Mouse (Mus musculus): ENCODE results near the gene Ttc17. TPM values are rescaled to one million over a fixed set of nuclear protein-coding genes. Genes with fewer than 3 reads are reported as not detected.
"Not testable (repeated sequence)": the region's sequence is repeated elsewhere in the genome, so short reads cannot be mapped to it uniquely, and the experiment has no call there.

The Ttc17 gene
- polyA plus RNA-seq, 1 experiment = 11.5 TPM

GRCm38 (mm10) chr2:94398138-94398970 lies 8.1 kb downstream of the Ttc17 start:
- H3K4me1 ChIP-seq (ENCODE audit: control insufficient read depth, insufficient read depth, insufficient read length) = peaks cover 3% of the 10 kb centered on the region; the same call in 1 of the 2 replicates
- 82% methylated on average over 8 of the region's 8 CpGs for WGBS
- H3K4me3 ChIP-seq (ENCODE audit: extremely low read depth, insufficient read depth, insufficient read length) = no peak overlapping the region
- no peak for DNase-seq (ENCODE audit: low read depth in 1 of 2, low spot score in 2 of 2)
- H3K36me3 ChIP-seq (ENCODE audit: control insufficient read depth, insufficient read depth, low read length) = no peaks in the 10 kb centered on the region
- no peaks in the 10 kb centered on the region for H3K27me3 ChIP-seq (ENCODE audit: control insufficient read depth, insufficient read depth, low read length)
- no peak for TF ChIP-seq POLR2A (IDR thresholded peaks at IDR 0.05; ENCODE audit: low read depth, low read length)
- TF ChIP-seq CTCF (IDR thresholded peaks at IDR 0.05; ENCODE audit: extremely low read depth, insufficient read depth, insufficient read length, insufficient replicate concordance) = no peak
- no peak overlapping the region for H3K27ac ChIP-seq (ENCODE audit: insufficient read depth, low read length)

- no peak overlapping the region for H3K27ac ChIP-seq (ENCODE audit: insufficient read depth, low read length)
These were observed 9.0 kb downstream of the Ttc17 start for GRCm38 (mm10) chr2:94397453-94397852.

GRCm38 (mm10) chr2:94396325-94396724 lies 10.2 kb downstream of the Ttc17 start:
- Histone ChIP-seq H3K4me1 (ENCODE audit: control insufficient read depth, insufficient read depth, insufficient read length) (peaks cover 3% of the 10 kb centered on the region; the same call in 1 of the 2 replicates), H3K27me3 (ENCODE audit: control insufficient read depth, insufficient read depth, low read length) (no peaks in the 10 kb centered on the region), H3K4me3 (ENCODE audit: extremely low read depth, insufficient read depth, insufficient read length) (no peak overlapping the region), H3K36me3 (ENCODE audit: control insufficient read depth, insufficient read depth, low read length) (peaks cover 2% of the 10 kb centered on the region; the same call in 1 of the 2 replicates), H3K27ac (ENCODE audit: insufficient read depth, low read length) (no peak overlapping the region)
- WGBS = 85% methylated on average over 5 of the region's 5 CpGs
- no peak for DNase-seq (ENCODE audit: low read depth in 1 of 2, low spot score in 2 of 2)
- TF ChIP-seq CTCF (IDR thresholded peaks at IDR 0.05; ENCODE audit: extremely low read depth, insufficient read depth, insufficient read length, insufficient replicate concordance) (no peak), POLR2A (IDR thresholded peaks at IDR 0.05; ENCODE audit: low read depth, low read length) (no peak)

More at GRCm38 (mm10) chr2:94397453-94397852, 9.0 kb downstream of the Ttc17 start:
- Histone ChIP-seq H3K4me3 (ENCODE audit: extremely low read depth, insufficient read depth, insufficient read length) (no peak overlapping the region), H3K36me3 (ENCODE audit: control insufficient read depth, insufficient read depth, low read length) (peaks cover 2% of the 10 kb centered on the region; the same call in 1 of the 2 replicates), H3K27me3 (ENCODE audit: control insufficient read depth, insufficient read depth, low read length) (no peaks in the 10 kb centered on the region), H3K4me1 (ENCODE audit: control insufficient read depth, insufficient read depth, insufficient read length) (peaks cover 3% of the 10 kb centered on the region; the same call in 1 of the 2 replicates)
- no peak for TF ChIP-seq CTCF (IDR thresholded peaks at IDR 0.05; ENCODE audit: extremely low read depth, insufficient read depth, insufficient read length, insufficient replicate concordance)
- no peak for TF ChIP-seq POLR2A (IDR thresholded peaks at IDR 0.05; ENCODE audit: low read depth, low read length)
- DNase-seq (ENCODE audit: low read depth in 1 of 2, low spot score in 2 of 2) = no peak
- WGBS = 74% methylated on average over 5 of the region's 5 CpGs

GRCm38 (mm10) chr2:94391127-94391526 lies 15.4 kb downstream of the Ttc17 start:
- WGBS = 96% methylated on average over 12 of the region's 12 CpGs
- not testable (repeated sequence) for H3K4me3 ChIP-seq (ENCODE audit: extremely low read depth, insufficient read depth, insufficient read length); H3K27ac ChIP-seq (ENCODE audit: insufficient read depth, low read length); H3K27me3 ChIP-seq (ENCODE audit: control insufficient read depth, insufficient read depth, low read length); DNase-seq (ENCODE audit: low read depth in 1 of 2, low spot score in 2 of 2); H3K4me1 ChIP-seq (ENCODE audit: control insufficient read depth, insufficient read depth, insufficient read length); H3K36me3 ChIP-seq (ENCODE audit: control insufficient read depth, insufficient read depth, low read length)

GRCm38 (mm10) chr2:94389000-94389399 lies 17.5 kb downstream of the Ttc17 start:
- 56% methylated on average over 9 of the region's 9 CpGs for WGBS
- H3K27ac ChIP-seq (ENCODE audit: insufficient read depth, low read length) = no peak overlapping the region

GRCm38 (mm10) chr2:94387846-94388245 lies 18.6 kb downstream of the Ttc17 start:
- Histone ChIP-seq H3K36me3 (ENCODE audit: control insufficient read depth, insufficient read depth, low read length) (peaks cover 4% of the 10 kb centered on the region), H3K4me1 (ENCODE audit: control insufficient read depth, insufficient read depth, insufficient read length) (no peaks in the 10 kb centered on the region), H3K27ac (ENCODE audit: insufficient read depth, low read length) (no peak overlapping the region), H3K27me3 (ENCODE audit: control insufficient read depth, insufficient read depth, low read length) (no peaks in the 10 kb centered on the region), H3K4me3 (ENCODE audit: extremely low read depth, insufficient read depth, insufficient read length) (no peak overlapping the region)
- DNase-seq (ENCODE audit: low read depth in 1 of 2, low spot score in 2 of 2) = no peak
- TF ChIP-seq POLR2A (IDR thresholded peaks at IDR 0.05; ENCODE audit: low read depth, low read length) (no peak), CTCF (IDR thresholded peaks at IDR 0.05; ENCODE audit: extremely low read depth, insufficient read depth, insufficient read length, insufficient replicate concordance) (no peak)
- 95% methylated on average over 5 of the region's 5 CpGs for WGBS

More at GRCm38 (mm10) chr2:94389000-94389399, 17.5 kb downstream of the Ttc17 start:
- Histone ChIP-seq H3K4me3 (ENCODE audit: extremely low read depth, insufficient read depth, insufficient read length) (no peak overlapping the region), H3K36me3 (ENCODE audit: control insufficient read depth, insufficient read depth, low read length) (peaks cover 5% of the 10 kb centered on the region), H3K4me1 (ENCODE audit: control insufficient read depth, insufficient read depth, insufficient read length) (no peaks in the 10 kb centered on the region), H3K27me3 (ENCODE audit: control insufficient read depth, insufficient read depth, low read length) (no peaks in the 10 kb centered on the region)
- TF ChIP-seq CTCF (IDR thresholded peaks at IDR 0.05; ENCODE audit: extremely low read depth, insufficient read depth, insufficient read length, insufficient replicate concordance) = no peak
- no peak for TF ChIP-seq POLR2A (IDR thresholded peaks at IDR 0.05; ENCODE audit: low read depth, low read length)
- DNase-seq (ENCODE audit: low read depth in 1 of 2, low spot score in 2 of 2) = no peak

- not testable (repeated sequence) for DNase-seq (ENCODE audit: low read depth in 1 of 2, low spot score in 2 of 2); H3K4me3 ChIP-seq (ENCODE audit: extremely low read depth, insufficient read depth, insufficient read length); H3K27ac ChIP-seq (ENCODE audit: insufficient read depth, low read length); H3K27me3 ChIP-seq (ENCODE audit: control insufficient read depth, insufficient read depth, low read length); H3K36me3 ChIP-seq (ENCODE audit: control insufficient read depth, insufficient read depth, low read length); H3K4me1 ChIP-seq (ENCODE audit: control insufficient read depth, insufficient read depth, insufficient read length)
- 95% methylated on average over 10 of the region's 10 CpGs for WGBS
These were observed 22.0 kb downstream of the Ttc17 start for GRCm38 (mm10) chr2:94384483-94384882.
